Mouse (Mus musculus) adipocyte (in vitro differentiated cells): ENCODE measurements around the gene Ms4a18.

Experiments
- DNase-seq: peaks from one replicate; pipeline ENCODE4 v3.0.0-alpha.2; 2016; ENCODE audit warnings: low spot score

Ms4a18 gene

GRCm38 (mm10) chr19:10983146-10983545 lies 34.7 kb downstream of the Ms4a18 start:
- no peak for DNase-seq

GRCm38 (mm10) chr19:10980210-10980609 lies 37.6 kb downstream of the Ms4a18 start:
- DNase-seq = no peak

GRCm38 (mm10) chr19:10979184-10980168 lies 38.4 kb downstream of the Ms4a18 start:
- DNase-seq = peak; percentile 78

GRCm38 (mm10) chr19:10976318-10976717 lies 41.5 kb downstream of the Ms4a18 start:
- no peak for DNase-seq

GRCm38 (mm10) chr19:10975187-10975586 lies 42.6 kb downstream of the Ms4a18 start:
- no peak for DNase-seq

- DNase-seq = no peak
Measured at GRCm38 (mm10) chr19:10974238-10974865, 43.5 kb downstream of the Ms4a18 start, which contains the start of gene Ms4a10. TSS of gene Ms4a10 (minus strand) at chr19:10974670.

- no peak for DNase-seq
Measured at GRCm38 (mm10) chr19:10973187-10973586, 44.6 kb downstream of the Ms4a18 start.

- DNase-seq = no peak
Measured at GRCm38 (mm10) chr19:10972660-10973059, 45.2 kb downstream of the Ms4a18 start.

- DNase-seq = no peak
Measured at GRCm38 (mm10) chr19:10970457-10970856, 47.4 kb downstream of the Ms4a18 start.

GRCm38 (mm10) chr19:10968578-10968977 lies 49.3 kb downstream of the Ms4a18 start:
- no peak for DNase-seq

- no peak for DNase-seq
Measured at GRCm38 (mm10) chr19:10965721-10966120, 52.1 kb downstream of the Ms4a18 start.

GRCm38 (mm10) chr19:10959978-10960346 lies 57.9 kb downstream of the Ms4a18 start:
- no peak for DNase-seq

GRCm38 (mm10) chr19:10959085-10959977 lies 58.5 kb downstream of the Ms4a18 start:
- peak; percentile 87 for DNase-seq

GRCm38 (mm10) chr19:10952021-10952939 lies 65.6 kb downstream of the Ms4a18 start:
- DNase-seq = no peak

GRCm38 (mm10) chr19:10949558-10949957 lies 68.3 kb downstream of the Ms4a18 start:
- no peak for DNase-seq

GRCm38 (mm10) chr19:10949112-10949511 lies 68.7 kb downstream of the Ms4a18 start, which contains the start of gene Ccdc86:
TSS of gene Ccdc86 (minus strand) at chr19:10949266.
- peak; percentile 99 for DNase-seq

GRCm38 (mm10) chr19:10948416-10948815 lies 69.4 kb downstream of the Ms4a18 start:
- DNase-seq = no peak

GRCm38 (mm10) chr19:10947219-10947618 lies 70.6 kb downstream of the Ms4a18 start:
- no peak for DNase-seq
